Mouse (Mus musculus): ENCODE data around the gene Pakap. TPM values are rescaled to one million over a fixed set of nuclear protein-coding genes. Genes with fewer than 3 reads are reported as not detected.
A peak's percentile ranks its signal among the peaks of the same experiment; 100 is the strongest.

Pakap gene
- polyA plus RNA-seq, 1 experiment from 2014 or later, result 22.9 TPM

DNA sequence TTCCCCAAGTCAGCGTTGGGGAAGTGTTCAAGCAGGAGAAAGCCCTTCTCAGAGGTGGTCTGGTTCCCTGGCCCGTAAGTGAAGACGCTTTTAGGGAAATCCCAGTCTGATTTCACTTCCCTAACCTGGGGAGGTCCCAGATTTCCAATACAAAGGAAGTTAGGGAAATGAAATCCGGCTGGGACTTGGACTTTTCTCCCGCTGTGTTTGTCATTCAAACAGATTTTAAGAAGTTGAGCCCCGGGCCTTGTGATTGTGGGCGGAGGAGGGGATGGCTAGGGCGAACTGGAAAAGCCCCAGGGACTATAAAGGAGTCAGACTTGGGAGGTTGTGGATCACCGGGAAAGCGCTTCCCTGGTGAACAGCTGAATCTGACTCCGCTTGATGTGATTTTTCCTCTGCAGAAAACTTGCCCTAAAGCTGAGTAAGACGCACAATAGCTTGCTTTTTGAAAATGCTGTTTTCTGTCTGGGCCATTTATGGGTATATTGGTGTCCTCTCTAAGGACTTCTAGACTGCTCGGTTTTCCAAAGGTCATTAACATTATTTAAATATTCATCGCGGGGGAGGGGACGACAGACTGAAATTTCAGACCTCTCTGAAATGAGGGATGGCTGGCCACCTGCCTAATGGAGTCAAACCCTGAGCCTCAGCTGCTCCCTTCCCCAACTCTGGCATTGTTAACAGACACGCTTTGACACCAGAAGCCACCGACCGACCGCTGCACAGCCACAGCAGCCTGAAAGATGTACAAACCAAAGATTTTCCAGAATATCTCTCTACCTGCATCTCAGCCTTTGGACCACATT is 213.1 kb downstream of the Pakap start:
- H3K27ac ChIP-seq (replicated peaks; ENCODE audit: low read depth, low read length), result peak overlapping the region; percentile 38; the same call in 1 of the 2 replicates
- ATAC-seq (replicated peaks; ENCODE audit: insufficient number of reproducible peaks, low FRiP score, low TSS enrichment, low read depth) (peak; percentile 61; the same call in 1 of the 2 replicates), DNase-seq (ENCODE audit: low spot score) (peak; percentile 70)
- 1% methylated on average over 20 of the region's 20 CpGs for WGBS
- H3K9me3 ChIP-seq (replicated peaks; ENCODE audit: control insufficient read depth, low read length), result no peaks in the 10 kb centered on the region
- no peak overlapping the region for H3K9ac ChIP-seq (replicated peaks; ENCODE audit: low read length)
- 0 out of 2 replicates have a peak, but pooled peaks cover 6% of the 10 kb centered on the region for H3K27me3 ChIP-seq (ENCODE audit: control insufficient read depth, insufficient read depth, low read length)
- no peaks in the 10 kb centered on the region for H3K36me3 ChIP-seq (replicated peaks; ENCODE audit: control insufficient read depth, insufficient read depth, low read depth, low read length)
- peak overlapping the region; percentile 29 for H3K4me2 ChIP-seq (ENCODE audit: low read depth, low read length)
- H3K4me3 ChIP-seq (ENCODE audit: low read depth, low read length), result no peak overlapping the region
- H3K4me1 ChIP-seq (ENCODE audit: control insufficient read depth, insufficient read depth, low read length), result peaks cover 7% of the 10 kb centered on the region

DNA sequence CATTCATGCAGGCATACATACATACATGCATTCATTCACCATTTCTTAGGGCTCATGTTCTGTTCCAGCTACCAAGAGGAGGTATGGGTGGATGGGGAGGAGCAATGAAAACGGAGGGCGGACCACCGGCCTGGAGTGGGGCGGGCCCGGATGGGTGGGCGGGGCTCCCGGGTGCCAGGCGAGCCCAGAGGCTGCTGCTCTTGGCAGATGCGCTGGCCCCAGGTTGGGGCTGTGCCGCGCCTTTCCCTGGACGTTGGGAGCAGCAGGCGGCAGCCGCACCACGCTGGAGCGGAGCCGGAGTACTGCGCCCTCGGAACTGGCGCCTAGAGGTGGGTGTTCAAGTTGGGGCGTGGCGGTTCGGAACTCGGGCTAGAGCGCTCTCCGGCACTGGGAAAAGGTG is 214.0 kb downstream of the Pakap start:
- H3K4me2 ChIP-seq (ENCODE audit: low read depth, low read length), result peak overlapping the region; percentile 72
- WGBS, result under 1% methylated on average over 26 of the region's 26 CpGs
- DNase-seq (ENCODE audit: low spot score) (peak; percentile 70), ATAC-seq (replicated peaks; ENCODE audit: insufficient number of reproducible peaks, low FRiP score, low TSS enrichment, low read depth) (peak; percentile 84)
- H3K9ac ChIP-seq (replicated peaks; ENCODE audit: low read length), result peak overlapping the region; percentile 50; the same call in 1 of the 2 replicates
- H3K9me3 ChIP-seq (replicated peaks; ENCODE audit: control insufficient read depth, low read length), result no peaks in the 10 kb centered on the region
- H3K4me1 ChIP-seq (ENCODE audit: control insufficient read depth, insufficient read depth, low read length), result peaks cover 7% of the 10 kb centered on the region
- H3K36me3 ChIP-seq (replicated peaks; ENCODE audit: control insufficient read depth, insufficient read depth, low read depth, low read length), result no peaks in the 10 kb centered on the region
- H3K4me3 ChIP-seq (ENCODE audit: low read depth, low read length), result peak overlapping the region; percentile 39
- H3K27ac ChIP-seq (replicated peaks; ENCODE audit: low read depth, low read length), result no peak overlapping the region
- 0 out of 2 replicates have a peak, but pooled peaks cover 6% of the 10 kb centered on the region for H3K27me3 ChIP-seq (ENCODE audit: control insufficient read depth, insufficient read depth, low read length)

- no peak; the same call in 1 of the 2 replicates for ATAC-seq (replicated peaks; ENCODE audit: insufficient number of reproducible peaks, low FRiP score, low TSS enrichment, low read depth)
- H3K27ac ChIP-seq (replicated peaks; ENCODE audit: low read depth, low read length), result no peak overlapping the region
- H3K9ac ChIP-seq (replicated peaks; ENCODE audit: low read length), result peak overlapping the region; percentile 50
These were observed 214.8 kb downstream of the Pakap start for GRCm38 (mm10) chr4:57782549-57783390.

DNA sequence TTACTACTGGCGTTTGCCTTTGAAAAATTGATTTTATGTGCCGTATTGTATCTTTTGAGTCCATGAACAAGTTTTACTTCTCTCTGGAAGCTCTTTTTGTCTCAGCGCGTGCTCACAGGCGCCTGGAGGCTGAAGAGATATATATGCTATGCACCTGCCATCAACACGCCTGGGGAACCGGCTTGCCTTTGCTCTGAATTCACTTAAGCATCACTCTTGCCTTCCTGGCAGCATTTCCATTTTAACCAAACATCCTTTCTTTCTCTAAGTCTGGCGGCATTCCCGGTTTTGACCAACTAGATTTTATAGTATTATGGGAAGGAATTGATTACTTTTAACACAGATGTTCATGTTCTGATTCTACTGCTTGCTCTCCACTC is 215.4 kb downstream of the Pakap start:
- DNase-seq (ENCODE audit: low spot score) (no peak), ATAC-seq (replicated peaks; ENCODE audit: insufficient number of reproducible peaks, low FRiP score, low TSS enrichment, low read depth) (no peak)
- no peak overlapping the region; the same call in 1 of the 2 replicates for H3K9ac ChIP-seq (replicated peaks; ENCODE audit: low read length)
- peak overlapping the region; percentile 39; the same call in 1 of the 2 replicates for H3K4me3 ChIP-seq (ENCODE audit: low read depth, low read length)
- no peak overlapping the region for H3K27ac ChIP-seq (replicated peaks; ENCODE audit: low read depth, low read length)
- H3K27me3 ChIP-seq (ENCODE audit: control insufficient read depth, insufficient read depth, low read length), result 0 out of 2 replicates have a peak, but pooled peaks cover 6% of the 10 kb centered on the region
- H3K9me3 ChIP-seq (replicated peaks; ENCODE audit: control insufficient read depth, low read length), result no peaks in the 10 kb centered on the region
- H3K4me1 ChIP-seq (ENCODE audit: control insufficient read depth, insufficient read depth, low read length), result peaks cover 7% of the 10 kb centered on the region
- 50% methylated on average over 9 of the region's 9 CpGs for WGBS
- no peaks in the 10 kb centered on the region for H3K36me3 ChIP-seq (replicated peaks; ENCODE audit: control insufficient read depth, insufficient read depth, low read depth, low read length)
- H3K4me2 ChIP-seq (ENCODE audit: low read depth, low read length), result peak overlapping the region; percentile 72; the same call in 1 of the 2 replicates

More at GRCm38 (mm10) chr4:57782549-57783390, 214.8 kb downstream of the Pakap start:
- 2% methylated on average over 33 of the region's 33 CpGs for WGBS
- Histone ChIP-seq H3K9me3 (replicated peaks; ENCODE audit: control insufficient read depth, low read length) (no peaks in the 10 kb centered on the region), H3K4me2 (ENCODE audit: low read depth, low read length) (peak overlapping the region; percentile 72), H3K27me3 (ENCODE audit: control insufficient read depth, insufficient read depth, low read length) (0 out of 2 replicates have a peak, but pooled peaks cover 6% of the 10 kb centered on the region), H3K36me3 (replicated peaks; ENCODE audit: control insufficient read depth, insufficient read depth, low read depth, low read length) (no peaks in the 10 kb centered on the region), H3K4me3 (ENCODE audit: low read depth, low read length) (peak overlapping the region; percentile 39), H3K4me1 (ENCODE audit: control insufficient read depth, insufficient read depth, low read length) (peaks cover 7% of the 10 kb centered on the region)
- no peak for DNase-seq (ENCODE audit: low spot score)

GRCm38 (mm10) chr4:57783853-57784600 is 216.0 kb downstream of the Pakap start:
- no peaks in the 10 kb centered on the region for H3K36me3 ChIP-seq (replicated peaks; ENCODE audit: control insufficient read depth, insufficient read depth, low read depth, low read length)
- WGBS, result 82% methylated on average over 11 of the region's 11 CpGs
- H3K4me3 ChIP-seq (ENCODE audit: low read depth, low read length), result no peak overlapping the region
- no peaks in the 10 kb centered on the region for H3K9me3 ChIP-seq (replicated peaks; ENCODE audit: control insufficient read depth, low read length)
- ATAC-seq (replicated peaks; ENCODE audit: insufficient number of reproducible peaks, low FRiP score, low TSS enrichment, low read depth) (no peak), DNase-seq (ENCODE audit: low spot score) (no peak)
- H3K27ac ChIP-seq (replicated peaks; ENCODE audit: low read depth, low read length), result no peak overlapping the region
- peaks cover 7% of the 10 kb centered on the region for H3K4me1 ChIP-seq (ENCODE audit: control insufficient read depth, insufficient read depth, low read length)
- H3K4me2 ChIP-seq (ENCODE audit: low read depth, low read length), result no peak overlapping the region
- 0 out of 2 replicates have a peak, but pooled peaks cover 6% of the 10 kb centered on the region for H3K27me3 ChIP-seq (ENCODE audit: control insufficient read depth, insufficient read depth, low read length)
- H3K9ac ChIP-seq (replicated peaks; ENCODE audit: low read length), result no peak overlapping the region

GRCm38 (mm10) chr4:57788709-57789108 is 220.7 kb downstream of the Pakap start:
- Histone ChIP-seq H3K4me2 (ENCODE audit: low read depth, low read length) (no peak overlapping the region), H3K9ac (replicated peaks; ENCODE audit: low read length) (no peak overlapping the region), H3K36me3 (replicated peaks; ENCODE audit: control insufficient read depth, insufficient read depth, low read depth, low read length) (no peaks in the 10 kb centered on the region), H3K9me3 (replicated peaks; ENCODE audit: control insufficient read depth, low read length) (no peaks in the 10 kb centered on the region), H3K4me1 (ENCODE audit: control insufficient read depth, insufficient read depth, low read length) (no peaks in the 10 kb centered on the region), H3K4me3 (ENCODE audit: low read depth, low read length) (no peak overlapping the region), H3K27me3 (ENCODE audit: control insufficient read depth, insufficient read depth, low read length) (0 out of 2 replicates have a peak, but pooled peaks cover under 1% of the 10 kb centered on the region), H3K27ac (replicated peaks; ENCODE audit: low read depth, low read length) (no peak overlapping the region)
- DNase-seq (ENCODE audit: low spot score), result no peak
- 59% methylated on average over 5 of the region's 5 CpGs for WGBS
- ATAC-seq (replicated peaks; ENCODE audit: insufficient number of reproducible peaks, low FRiP score, low TSS enrichment, low read depth), result no peak

GRCm38 (mm10) chr4:57789118-57789517 is 221.1 kb downstream of the Pakap start:
- ATAC-seq (replicated peaks; ENCODE audit: insufficient number of reproducible peaks, low FRiP score, low TSS enrichment, low read depth), result no peak
- no peaks in the 10 kb centered on the region for H3K4me1 ChIP-seq (ENCODE audit: control insufficient read depth, insufficient read depth, low read length)
- H3K36me3 ChIP-seq (replicated peaks; ENCODE audit: control insufficient read depth, insufficient read depth, low read depth, low read length), result no peaks in the 10 kb centered on the region
- DNase-seq (ENCODE audit: low spot score), result no peak
- no peak overlapping the region for H3K9ac ChIP-seq (replicated peaks; ENCODE audit: low read length)
- no peak overlapping the region for H3K27ac ChIP-seq (replicated peaks; ENCODE audit: low read depth, low read length)
- H3K27me3 ChIP-seq (ENCODE audit: control insufficient read depth, insufficient read depth, low read length), result no peaks in the 10 kb centered on the region
- no peaks in the 10 kb centered on the region for H3K9me3 ChIP-seq (replicated peaks; ENCODE audit: control insufficient read depth, low read length)
- H3K4me3 ChIP-seq (ENCODE audit: low read depth, low read length), result no peak overlapping the region
- H3K4me2 ChIP-seq (ENCODE audit: low read depth, low read length), result no peak overlapping the region

Data from embryonic facial prominence, embryonic 11.5 days (tissue).